Mouse (Mus musculus) adrenal gland, adult 2 months (tissue): ENCODE measurements around the gene Bcl2. TPM values are rescaled to one million over a fixed set of nuclear protein-coding genes. Genes with fewer than 3 reads are reported as not detected.

Experiments used
- DNase-seq: peaks from one replicate; pipeline ENCODE4 v3.0.0; 2021
- polyA plus RNA-seq: library from polyadenylated mRNA; depleted of rRNA; stranded (reverse); fragments of >200 nt; gene quantifications from 2 replicates; pipeline ENCODE4 v1.2.3, GENCODE M21; 2012
- total RNA-seq, 2 experiments: library from RNA; stranded (reverse); gene quantifications; 2 replicates each; pipeline ENCODE4 v1.2.3; 2021

The Bcl2 gene
- total and polyA plus RNA-seq, 3 experiments, result 1.7 to 6.4 (median 3.7) TPM

DNA sequence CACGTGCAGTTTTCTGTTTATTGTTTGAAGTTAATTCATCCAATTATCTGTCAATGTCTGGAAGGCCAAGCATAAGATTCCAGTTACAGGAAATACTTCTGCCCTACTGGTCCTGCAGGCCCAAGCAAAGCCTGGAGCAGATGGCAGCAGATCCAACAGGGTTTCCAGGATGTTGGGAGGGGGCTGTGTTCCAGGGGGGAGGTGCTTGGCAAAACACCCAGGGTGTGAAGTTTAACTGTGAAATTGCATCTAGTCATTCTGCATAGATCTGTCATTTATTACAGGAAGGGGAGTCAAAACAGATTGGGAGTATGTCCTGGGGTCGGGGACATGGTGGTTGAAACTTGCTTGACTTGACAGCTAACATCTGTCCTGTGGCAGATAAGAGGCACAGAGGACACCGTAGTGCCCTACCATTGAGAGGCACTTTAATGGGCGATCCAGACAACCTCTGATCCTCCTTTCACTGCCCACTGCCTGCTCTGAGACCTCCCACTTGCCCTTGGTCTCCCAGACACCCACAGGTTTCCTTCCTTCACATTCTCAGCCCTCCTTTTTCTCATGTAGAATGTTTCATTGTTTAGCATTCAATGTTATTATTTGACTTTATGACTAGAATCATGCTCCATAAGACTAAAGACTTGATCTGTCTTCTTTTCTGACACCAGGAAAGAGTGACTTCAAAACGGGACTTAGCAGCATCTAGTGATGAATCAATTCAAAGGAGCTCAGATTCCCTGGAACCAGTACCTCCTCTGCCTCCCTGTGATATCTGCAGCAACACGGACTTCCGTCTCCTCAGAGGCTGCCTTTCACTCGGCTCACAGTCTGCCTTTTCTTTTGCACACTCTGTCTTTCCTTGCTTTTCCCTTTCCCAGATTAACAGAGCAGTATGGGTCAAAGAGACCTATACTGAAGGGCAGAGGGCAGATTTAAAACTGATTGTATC is 47.7 kb downstream of the Bcl2 start:
- DNase-seq, result peak; percentile 13

- no peak for DNase-seq
Measured at GRCm38 (mm10) chr1:106664978-106665377, 49.1 kb downstream of the Bcl2 start.

GRCm38 (mm10) chr1:106662486-106662885 is 51.6 kb downstream of the Bcl2 start:
- DNase-seq, result no peak

GRCm38 (mm10) chr1:106658293-106658847 is 55.7 kb downstream of the Bcl2 start:
- DNase-seq, result no peak

DNA sequence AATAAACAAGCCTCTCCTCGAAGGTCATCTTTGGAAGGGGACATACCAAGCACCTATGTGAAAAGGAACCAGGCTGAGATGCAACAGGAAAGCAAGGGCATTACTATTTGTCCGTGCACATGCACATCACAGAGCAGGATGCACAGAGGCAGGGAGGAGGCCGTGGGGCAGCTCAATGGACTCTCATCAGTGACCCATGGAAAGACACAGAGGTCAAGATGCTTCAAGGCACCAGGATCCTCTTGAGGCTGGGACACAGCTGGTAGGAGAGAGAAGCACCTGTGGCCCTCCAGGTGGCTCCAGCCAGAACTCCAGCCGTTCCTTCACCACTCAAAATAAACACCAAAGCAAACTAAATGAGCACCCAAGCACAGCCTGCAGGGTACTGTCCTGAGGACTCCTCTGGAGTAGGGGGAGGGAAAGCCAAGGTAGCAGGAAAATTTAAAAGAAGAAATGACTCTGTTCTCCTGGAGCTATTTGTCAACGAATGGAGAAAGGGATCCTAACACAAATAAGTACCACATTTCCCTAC is 57.8 kb downstream of the Bcl2 start:
- no peak for DNase-seq

DNA sequence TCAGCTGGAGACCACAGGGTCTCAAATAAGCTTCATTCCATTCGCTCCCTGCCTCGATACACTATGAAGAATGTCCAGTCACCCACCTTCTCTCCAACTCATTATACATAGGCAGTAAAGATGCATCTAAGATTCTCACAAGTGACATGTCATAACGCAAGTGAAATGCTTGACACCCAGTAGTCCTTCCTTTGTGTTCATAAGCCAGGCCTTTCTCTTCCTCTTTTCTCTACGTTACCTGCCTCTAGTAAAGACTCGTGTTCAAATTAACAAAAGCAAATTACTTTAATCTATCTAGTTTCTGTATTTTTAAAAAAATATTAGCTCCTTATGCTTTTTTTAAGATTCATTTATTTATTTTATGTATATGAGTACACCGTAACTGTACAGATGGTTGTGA is 59.8 kb downstream of the Bcl2 start:
- DNase-seq, result no peak

DNA sequence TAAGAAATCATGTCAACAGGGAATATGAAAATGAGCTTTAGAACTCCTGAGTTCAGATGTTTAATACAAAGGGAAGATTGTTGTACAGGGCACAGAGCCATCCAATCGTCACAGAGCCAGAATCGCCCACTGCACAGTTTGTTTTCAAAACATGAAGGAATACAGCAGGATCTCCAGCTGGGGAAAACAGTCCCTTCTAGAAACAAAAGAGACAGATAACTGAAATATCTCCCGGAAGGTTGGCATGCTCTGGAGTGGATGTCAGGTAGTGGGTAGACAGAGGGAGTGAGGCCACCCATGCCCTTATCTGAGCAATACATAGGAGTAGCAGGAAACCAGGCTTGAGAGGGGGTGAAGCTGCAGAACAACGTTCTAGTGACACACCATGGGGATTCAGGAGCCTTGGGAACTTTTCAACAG is 60.6 kb downstream of the Bcl2 start:
- DNase-seq, result no peak

- DNase-seq, result no peak
Measured at GRCm38 (mm10) chr1:106651211-106651610, 62.9 kb downstream of the Bcl2 start.

GRCm38 (mm10) chr1:106650427-106650826 is 63.6 kb downstream of the Bcl2 start:
- DNase-seq, result no peak

- DNase-seq, result no peak
Measured at GRCm38 (mm10) chr1:106647336-106647735, 66.7 kb downstream of the Bcl2 start.

- no peak for DNase-seq
Measured at GRCm38 (mm10) chr1:106644566-106644965, 69.5 kb downstream of the Bcl2 start.

GRCm38 (mm10) chr1:106643527-106643926 is 70.5 kb downstream of the Bcl2 start:
- DNase-seq, result no peak

GRCm38 (mm10) chr1:106640577-106640976 is 73.5 kb downstream of the Bcl2 start:
- no peak for DNase-seq

- no peak for DNase-seq
Measured at GRCm38 (mm10) chr1:106637705-106638104, 76.4 kb downstream of the Bcl2 start.

GRCm38 (mm10) chr1:106636714-106637113 is 77.4 kb downstream of the Bcl2 start:
- DNase-seq, result no peak

- no peak for DNase-seq
Measured at GRCm38 (mm10) chr1:106633207-106633606, 80.9 kb downstream of the Bcl2 start.

GRCm38 (mm10) chr1:106631869-106632463 is 82.1 kb downstream of the Bcl2 start:
- DNase-seq, result no peak

DNA sequence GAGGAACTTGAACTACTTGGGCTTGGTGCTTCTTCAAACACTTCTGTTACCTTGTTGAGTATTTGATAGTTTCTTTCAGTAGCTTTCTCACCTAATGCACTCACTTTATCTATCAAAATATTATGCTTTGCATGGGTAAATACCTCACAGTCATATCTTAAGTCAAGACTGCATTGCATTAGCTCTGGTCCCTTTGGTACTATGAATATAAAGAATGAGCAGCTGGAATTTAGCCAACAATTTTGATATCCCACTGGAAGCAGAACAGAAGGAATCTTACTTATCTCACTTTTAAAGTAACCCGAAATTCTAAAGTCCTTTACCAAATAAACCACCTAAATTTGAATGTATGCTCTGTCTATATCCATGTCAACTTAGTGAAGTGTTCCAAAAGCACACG is 83.1 kb downstream of the Bcl2 start:
- DNase-seq, result no peak

GRCm38 (mm10) chr1:106629931-106630682 is 84.0 kb downstream of the Bcl2 start:
- DNase-seq, result peak; percentile 38

DNA sequence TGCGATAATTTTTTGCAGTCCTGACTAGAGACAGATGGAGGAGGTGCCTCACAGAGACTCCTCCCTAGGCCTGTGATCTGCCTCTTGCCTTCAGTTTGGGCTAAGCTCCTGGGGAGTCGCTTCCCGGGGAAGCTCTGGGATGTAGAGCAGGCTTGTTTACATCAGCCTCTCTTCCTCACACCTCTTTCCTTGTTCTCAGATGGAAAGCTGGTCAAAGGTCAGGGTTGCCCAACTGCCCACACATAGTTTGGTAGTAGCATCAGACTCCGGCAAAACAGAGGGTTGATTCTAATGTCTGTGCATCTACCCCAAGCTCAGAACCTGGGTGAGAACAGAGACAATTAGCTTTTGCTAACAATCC is 84.6 kb downstream of the Bcl2 start:
- DNase-seq, result peak; percentile 32

GRCm38 (mm10) chr1:106628718-106629469 is 85.2 kb downstream of the Bcl2 start:
- peak; percentile 21 for DNase-seq
